Mouse (Mus musculus): Measurements from ENCODE around the gene E330009J07Rik.

The E330009J07Rik gene

DNA sequence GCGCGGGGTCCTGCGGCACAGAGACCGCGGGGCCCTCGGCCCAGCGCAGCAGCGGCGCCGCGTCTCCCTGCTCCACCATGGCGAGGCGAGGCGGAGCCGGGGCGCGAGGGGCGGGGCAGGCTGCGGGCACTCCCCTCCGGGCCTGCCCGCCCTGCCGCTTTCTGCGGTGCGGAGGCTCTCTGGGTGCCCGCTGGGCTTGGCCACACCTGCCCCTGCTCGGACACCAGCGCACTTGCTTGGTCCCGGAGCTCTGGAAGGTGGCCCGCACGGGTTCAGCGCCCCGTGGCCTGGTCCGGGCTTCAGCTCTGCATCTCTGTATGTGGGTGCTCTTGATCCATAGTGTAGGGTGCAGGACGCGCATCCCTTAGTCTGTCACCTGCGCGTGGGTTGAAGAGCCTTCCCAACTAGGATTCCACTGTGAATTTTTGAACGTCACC lies at the start of gene E330009J07Rik:
TSS of gene E330009J07Rik (minus strand) at position 89 of the 437 bp plus-strand sequence.
- in situ Hi-C loops (cut with MboI; ENCODE audit: low sequenced_read_pairs), result no loop called here

DNA sequence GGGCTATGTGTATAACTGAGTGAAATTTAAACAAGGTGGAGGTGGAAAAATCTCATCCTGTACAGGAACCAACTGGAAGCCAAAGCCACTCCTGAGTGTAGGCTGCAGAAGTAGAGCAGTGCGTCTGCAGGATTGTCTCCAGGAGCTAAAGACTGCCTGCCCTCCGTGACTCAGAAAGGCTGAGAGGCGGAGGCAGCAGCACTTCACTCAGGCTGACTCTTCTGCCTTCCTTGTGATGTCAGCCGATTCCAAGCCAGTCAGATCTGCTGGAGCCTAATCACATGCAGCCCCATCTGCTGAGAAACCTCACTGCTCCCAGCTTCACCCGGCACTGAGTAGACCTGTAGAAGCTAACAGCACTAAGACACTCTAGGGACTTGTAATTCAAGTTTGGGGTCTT lies 46.4 kb upstream of the E330009J07Rik start:
- in situ Hi-C loops (cut with MboI; ENCODE audit: low sequenced_read_pairs), result loop anchor here (10.0 kb wide), 1 partner anchor 192 kb away; no protein-coding TSS in a partner anchor

DNA sequence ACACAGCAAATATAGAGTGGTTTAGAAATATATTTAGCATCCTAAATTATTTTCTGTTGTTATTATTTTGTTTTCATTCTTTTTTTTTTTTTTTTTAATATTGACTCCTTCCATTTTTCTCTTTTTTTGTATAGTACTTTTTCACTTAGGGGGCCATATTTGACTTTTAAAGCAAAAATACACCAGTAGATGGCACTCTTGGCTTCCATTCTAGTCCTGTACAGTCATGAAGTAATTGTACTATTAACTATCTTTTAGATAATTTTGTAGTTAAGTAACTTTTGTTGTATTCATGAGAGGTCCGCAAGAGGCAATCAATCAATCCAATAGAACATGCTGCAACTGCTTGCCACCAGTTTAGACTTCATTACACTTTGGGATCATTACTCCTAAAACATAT lies 43.8 kb upstream of the E330009J07Rik start:
- in situ Hi-C loops (cut with MboI; ENCODE audit: low sequenced_read_pairs), result loop anchor here (10.0 kb wide), 1 partner anchor 195 kb away; no protein-coding TSS in a partner anchor

DNA sequence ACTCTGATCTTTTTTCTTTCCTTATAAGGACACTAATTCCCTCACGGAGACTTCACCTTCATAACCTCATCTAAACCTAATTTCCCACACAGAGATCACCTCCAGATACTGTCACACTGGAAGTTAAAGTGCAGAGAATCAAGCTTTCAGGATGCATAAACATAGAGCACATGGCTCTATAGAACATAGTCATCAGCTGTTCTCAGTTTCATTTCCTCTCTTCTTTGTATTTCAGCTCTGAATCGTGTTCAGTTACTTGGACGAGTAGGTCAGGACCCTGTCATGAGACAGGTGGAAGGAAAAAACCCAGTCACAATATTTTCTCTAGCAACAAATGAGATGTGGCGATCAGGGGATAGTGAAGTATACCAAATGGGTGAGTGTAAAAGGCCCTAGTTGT lies 40.2 kb upstream of the E330009J07Rik start:
- in situ Hi-C loops (cut with MboI; ENCODE audit: low sequenced_read_pairs), result no loop called here

DNA sequence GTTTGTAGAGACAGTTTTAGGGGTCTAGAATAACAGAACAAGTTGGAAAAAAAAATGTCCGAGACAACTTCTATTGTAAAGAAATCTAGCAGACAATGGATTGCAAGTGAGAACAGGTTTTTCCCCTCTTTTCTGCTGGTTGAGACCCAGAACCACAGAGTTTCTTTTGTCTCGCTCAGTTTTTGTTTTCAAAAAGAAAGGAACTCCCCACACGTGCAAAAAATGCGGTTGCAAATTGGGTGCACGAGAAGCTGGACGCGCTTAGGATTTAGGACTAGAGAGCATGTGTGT lies 35.7 kb upstream of the E330009J07Rik start:
- in situ Hi-C loops (cut with MboI; ENCODE audit: low sequenced_read_pairs), result no loop called here

DNA sequence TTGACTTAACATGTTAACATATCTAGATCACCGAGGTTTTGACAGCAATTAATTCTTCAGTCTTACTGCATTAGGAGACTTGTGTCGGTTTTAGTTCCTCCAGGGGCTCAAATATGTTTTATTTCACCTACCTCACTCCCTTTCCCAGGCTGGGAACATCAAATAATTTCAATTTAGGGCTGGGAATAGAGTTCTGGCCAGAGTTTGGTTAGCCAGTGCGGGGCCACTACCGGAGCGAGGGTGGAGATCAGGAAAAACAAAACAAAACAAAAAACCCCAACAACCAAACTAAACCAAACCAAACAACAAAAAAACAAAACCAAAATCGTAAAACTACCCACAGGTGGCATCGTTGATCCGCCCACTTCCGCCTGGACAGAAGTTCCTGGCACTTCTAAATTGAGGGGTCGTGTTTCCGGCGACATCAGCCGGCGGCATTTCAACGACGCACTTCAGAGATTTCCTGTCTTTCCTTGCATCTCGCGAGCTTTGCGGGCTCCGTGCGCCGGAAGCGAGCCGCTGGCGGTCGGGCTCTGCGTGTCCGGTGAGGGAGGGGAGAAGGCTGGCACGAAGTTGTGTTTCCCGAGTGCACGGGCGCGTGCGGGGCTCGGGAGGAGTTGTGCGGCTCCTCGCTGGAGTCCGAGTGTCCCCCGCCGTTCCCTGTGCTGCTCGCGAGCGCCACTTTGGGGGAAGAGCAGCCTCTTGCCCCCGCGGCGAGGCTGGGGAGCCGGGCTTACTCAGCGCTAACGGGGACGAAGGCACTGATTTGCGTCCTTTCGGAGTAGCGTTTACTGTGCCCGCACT lies 35.2 kb upstream of the E330009J07Rik start, which contains the start of gene Ssbp1:
TSS of gene Ssbp1 (plus strand) at position 437 of the 804 bp plus-strand sequence.
- in situ Hi-C loops (cut with MboI; ENCODE audit: low sequenced_read_pairs), result no loop called here

DNA sequence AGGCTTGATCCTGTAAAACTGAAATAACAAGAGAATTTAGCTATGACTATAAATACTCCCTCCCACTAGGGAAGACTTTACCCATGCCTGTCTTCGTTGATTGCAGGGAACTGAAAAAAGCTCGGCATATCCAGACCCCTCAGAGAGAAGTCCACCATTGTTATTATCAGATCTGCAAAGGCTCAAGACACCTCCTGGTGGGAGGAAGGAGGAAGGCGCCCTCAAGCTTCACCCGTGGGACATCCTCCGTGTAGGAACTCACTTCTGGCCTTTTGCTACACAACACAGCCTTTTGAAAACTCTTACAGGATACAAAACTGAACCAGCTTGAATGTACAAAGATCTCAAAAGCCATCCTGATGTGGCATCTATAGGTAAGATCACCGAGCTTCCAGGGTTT lies 29.8 kb upstream of the E330009J07Rik start:
- in situ Hi-C loops (cut with MboI; ENCODE audit: low sequenced_read_pairs), result no loop called here

DNA sequence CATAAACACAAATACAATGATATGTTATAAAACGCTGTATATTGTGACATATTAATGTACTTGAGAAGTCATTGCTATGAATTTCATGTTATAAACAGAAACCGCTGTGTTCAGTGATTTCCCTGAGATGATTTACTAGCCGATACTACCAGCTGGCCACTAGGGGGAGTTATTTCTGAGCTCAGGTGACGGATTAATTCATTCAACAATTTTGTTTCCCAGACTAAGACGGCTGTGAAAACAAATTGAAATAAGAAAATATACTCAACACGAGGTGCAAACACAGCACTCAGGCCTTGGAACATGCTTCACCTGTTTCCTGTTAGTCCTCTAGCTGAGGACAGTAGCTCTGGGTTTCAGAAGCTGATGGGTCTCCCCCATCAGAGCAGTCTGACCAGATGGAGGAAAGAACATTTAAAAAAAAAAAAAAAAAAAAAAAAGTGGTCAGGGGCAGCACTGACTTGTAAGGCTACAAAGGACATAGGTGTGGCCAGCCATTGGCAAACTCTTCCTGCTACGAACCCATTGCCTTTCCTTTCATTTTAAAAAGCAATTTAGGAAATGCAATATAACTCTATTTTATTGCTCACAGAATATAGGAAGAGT lies 18.6 kb upstream of the E330009J07Rik start:
- in situ Hi-C loops (cut with MboI; ENCODE audit: low sequenced_read_pairs), result no loop called here

DNA sequence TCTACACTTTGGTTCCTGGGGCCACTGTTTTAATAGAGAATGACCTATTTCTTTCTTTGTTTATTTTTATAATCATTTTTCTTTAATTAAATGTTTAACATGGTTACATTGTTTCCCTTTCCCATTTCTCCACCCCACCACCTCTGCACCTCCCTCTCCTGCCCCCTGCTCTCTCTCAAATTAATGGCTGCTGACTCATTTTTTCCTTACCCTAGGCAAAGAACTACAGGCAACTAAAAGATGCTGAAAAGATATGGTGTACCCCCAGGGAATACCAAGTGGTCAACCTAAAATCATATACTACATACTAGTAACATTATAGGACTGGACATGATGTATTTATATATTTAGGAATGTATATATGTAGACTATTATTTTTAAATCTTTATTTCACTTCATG lies 12.7 kb upstream of the E330009J07Rik start:
- in situ Hi-C loops (cut with MboI; ENCODE audit: low sequenced_read_pairs), result no loop called here

DNA sequence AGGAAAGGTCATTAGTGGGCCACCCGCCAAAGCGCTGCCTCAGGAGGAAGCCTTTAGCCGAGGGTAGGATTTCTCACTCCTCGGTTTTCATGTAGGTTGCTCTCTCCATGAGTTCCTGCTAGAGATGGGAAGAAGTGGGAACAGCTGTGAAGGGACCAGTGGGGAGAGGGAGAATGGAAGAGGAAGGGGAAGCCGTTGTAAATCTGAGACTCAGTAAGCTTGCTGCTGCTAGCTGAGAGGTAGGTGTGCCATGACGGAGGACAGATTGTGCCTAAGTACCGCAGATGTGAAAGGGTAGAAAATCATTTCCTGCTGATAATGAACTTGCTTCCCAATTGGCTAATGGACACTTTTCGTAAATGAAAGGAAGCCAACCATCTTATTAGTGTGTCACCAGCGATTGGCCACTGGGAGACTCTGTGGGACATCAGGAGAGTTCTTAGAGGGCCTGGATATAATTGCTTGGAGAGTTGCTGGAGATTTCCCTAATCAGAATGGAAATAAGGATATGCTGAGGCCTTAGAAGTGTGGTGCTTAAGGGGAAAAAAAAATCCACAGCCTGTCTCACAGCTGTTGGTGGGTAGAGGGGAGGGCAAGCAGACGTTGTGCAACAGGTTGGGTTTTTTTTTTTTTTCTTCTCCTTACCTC lies 7.5 kb upstream of the E330009J07Rik start:
- in situ Hi-C loops (cut with MboI; ENCODE audit: low sequenced_read_pairs), result no loop called here

DNA sequence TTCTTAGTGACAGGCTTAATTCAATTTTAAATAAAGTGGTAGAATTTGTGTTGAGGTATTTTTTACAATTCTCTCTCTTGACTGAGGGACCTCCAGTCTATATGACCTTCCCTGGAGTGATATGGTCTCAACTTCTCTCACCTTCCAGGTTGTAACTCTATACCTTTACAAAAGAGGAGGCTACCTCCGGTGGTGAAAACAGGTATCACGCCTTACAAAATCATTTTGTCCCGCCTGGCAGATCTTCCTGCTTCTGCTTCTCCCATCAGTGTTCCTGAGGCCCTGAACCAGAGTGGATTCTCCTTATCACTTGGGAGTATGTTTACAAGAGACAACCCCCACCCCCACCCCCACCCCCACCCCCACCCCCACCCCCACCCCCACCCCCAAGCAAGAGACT lies 5.8 kb upstream of the E330009J07Rik start:
- in situ Hi-C loops (cut with MboI; ENCODE audit: low sequenced_read_pairs), result no loop called here

DNA sequence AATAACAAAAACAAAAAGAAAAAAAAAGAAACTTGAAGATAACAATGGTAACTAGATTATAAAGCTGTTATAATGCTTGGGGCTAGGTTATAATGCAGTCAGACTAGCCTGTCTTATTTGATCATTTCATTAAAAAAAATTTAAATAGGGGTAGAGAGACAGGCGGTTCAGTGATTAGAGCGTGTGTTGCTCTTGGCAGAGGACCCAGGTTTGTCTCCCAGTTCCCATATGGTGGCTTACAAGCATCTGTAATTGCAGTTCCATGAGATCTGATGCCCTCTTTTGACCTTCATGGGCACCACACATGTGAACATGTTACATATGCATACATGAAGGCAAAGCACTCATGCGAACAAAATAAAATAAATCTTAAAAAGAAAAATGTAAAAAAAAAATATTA lies 5.3 kb upstream of the E330009J07Rik start:
- in situ Hi-C loops (cut with MboI; ENCODE audit: low sequenced_read_pairs), result no loop called here

DNA sequence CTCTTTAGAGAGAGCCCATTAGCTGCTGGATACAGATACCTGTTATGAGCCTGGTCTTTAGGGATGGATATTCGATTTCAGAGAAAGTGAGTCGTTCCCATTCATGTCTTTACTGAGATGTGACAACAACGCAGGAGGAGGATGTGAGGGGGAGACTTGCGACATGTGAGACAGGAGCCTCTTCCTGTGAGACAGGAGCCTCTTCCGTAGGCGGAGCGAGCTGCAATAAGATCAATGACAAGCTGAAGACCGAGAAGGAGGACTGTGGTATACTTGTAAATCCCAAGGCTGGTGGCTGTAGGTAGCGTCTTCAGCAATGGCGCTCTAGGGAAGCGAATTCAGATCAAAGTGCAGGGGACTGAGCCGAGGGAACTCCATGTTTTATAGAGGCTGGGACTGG lies 3.8 kb upstream of the E330009J07Rik start:
- in situ Hi-C loops (cut with MboI; ENCODE audit: low sequenced_read_pairs), result no loop called here

DNA sequence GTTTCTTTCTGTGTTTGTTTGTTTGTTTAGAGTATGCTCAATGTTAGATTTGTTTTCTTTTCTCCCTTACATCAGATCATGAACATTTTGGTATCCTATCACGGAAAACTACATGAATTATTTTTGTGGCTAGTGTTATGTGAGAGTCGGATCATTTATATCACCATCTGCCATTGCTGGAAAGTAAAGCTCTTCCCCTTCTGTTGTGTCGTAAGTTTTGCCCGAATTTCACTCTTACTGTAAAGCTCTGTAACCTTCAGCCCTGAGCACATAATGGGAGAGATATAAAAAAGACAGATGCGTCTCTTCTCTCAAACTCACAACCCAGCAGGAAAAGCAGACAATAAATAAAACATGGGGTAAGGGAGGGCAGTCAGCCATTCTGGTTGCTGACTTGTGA lies 3.0 kb upstream of the E330009J07Rik start, which contains the start of gene Wee2:
TSS of gene Wee2 (plus strand) at position 153 of the 400 bp plus-strand sequence.
- in situ Hi-C loops (cut with MboI; ENCODE audit: low sequenced_read_pairs), result no loop called here

DNA sequence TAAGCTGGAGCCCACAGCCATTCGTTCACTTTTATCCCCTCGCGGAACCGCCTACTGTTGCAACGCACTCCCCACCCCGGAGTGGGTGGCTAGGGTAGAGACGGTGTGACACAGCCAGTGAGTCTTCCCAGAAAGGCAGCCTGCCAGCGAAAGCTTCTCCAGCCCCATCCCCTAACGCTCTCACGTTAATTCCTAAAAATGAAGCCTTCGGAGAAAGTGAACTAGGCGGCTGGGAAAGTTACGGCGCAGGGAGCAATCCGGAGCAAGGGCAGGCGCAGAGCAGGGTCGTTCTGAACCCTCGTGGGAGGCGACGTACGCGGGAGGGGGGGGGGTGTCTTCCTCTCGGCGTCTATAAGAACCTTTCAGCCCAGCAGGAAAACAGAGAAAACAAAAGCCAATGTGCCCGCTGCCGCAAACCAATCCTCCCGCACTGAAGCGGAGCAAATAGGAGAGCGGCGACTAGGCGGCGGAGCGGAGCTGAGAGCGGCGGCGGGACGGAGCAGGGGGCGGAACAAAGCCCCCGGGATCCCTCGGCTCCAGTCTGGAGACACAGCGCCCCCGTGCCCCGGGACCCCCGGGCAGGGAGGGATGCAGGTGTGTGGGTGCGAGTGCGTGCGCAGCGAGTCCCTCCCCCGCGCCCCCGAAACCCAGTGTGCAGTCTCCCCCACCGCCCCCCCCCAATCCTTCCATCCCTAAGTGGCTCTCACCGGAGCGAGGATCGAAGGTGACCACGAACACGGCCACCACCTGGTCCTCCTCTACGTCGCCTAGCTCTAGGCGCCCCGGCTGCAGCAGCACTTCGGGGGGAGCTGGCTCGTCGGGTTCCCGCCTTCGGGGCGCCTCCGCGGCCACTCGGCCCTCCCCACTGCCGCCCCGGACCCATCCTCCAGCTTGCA lies 536 bp downstream of the E330009J07Rik start:
- in situ Hi-C loops (cut with MboI; ENCODE audit: low sequenced_read_pairs), result no loop called here

DNA sequence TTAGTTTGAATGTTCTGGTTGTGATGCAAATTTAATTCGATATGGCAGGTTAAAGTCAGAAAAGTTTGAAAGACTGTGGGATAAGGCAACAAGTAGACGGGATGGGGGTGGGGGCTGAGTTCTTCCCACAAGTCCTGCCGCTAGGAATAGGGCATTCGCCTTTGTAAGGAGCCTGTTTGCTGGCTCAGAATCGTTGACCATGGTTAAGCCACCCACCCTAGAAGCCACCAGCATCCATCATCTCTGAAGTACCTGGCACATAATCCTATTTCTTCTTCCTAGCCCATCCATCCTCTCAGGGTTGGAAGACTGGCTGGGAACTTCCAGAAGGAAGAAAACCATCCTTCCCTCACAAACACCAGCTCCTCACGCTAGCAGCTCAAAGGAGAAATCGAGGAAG lies 1.2 kb downstream of the E330009J07Rik start:
- in situ Hi-C loops (cut with MboI; ENCODE audit: low sequenced_read_pairs), result no loop called here

DNA sequence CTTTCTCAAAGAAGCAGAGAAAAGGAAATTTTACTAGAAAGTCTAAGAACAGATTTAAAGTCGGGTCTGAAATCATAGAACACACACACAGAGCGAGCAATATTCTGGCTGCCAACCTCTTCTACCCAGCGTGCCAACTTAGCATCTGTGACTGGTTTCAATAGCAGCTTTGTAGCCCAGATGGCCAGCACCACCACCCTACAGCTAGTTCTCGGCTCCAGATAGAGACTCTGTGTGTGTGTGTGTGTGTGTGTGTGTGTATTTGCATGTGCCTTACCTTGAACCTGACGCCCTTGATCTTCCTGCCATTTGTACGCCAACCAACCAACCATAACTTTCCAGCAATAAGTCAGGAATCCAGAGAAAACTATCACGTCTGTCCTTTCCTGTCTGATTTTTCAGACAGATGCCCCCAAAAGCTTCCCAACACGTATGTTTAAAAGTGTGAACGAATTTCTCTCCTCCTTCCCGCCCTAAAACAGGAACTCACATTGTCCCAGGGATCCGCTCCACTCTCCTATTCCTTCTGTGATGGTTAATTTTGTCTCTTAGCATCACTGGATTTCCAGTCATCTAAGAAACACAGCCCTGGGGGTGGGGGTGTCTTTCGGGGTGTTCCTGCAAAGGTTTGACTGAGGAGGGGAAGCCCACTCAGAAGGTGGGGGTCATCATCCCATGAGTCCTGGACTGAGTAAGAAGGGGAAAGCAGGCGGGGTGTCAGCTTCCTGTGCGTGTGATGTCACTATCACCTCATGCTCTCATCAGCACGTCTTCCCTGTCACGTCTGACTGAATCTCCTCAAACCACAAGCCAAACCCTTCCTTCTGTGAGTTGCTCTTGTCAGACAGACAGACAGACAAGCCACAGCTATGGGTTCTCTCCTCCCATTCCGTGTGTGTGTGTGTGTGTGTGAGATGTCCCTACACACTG lies 3.3 kb downstream of the E330009J07Rik start:
- in situ Hi-C loops (cut with MboI; ENCODE audit: low sequenced_read_pairs), result no loop called here

DNA sequence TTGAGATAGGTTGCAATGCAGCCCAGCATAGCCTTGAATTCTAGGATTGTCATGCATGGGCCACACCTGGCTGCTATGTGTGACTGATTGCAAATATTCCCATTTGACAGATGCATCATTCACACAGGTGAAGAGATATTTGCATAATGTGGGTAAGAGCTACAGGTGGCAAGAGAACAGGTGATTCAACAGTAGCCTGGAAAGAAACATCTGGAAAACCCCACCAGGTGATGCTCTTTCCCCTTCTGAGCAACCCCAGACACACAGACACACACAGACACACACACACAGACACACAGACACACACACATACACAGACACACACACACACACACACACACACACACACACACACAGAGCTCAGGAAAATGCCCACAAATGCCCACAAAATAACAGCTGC lies 4.1 kb downstream of the E330009J07Rik start:
- in situ Hi-C loops (cut with MboI; ENCODE audit: low sequenced_read_pairs), result no loop called here

DNA sequence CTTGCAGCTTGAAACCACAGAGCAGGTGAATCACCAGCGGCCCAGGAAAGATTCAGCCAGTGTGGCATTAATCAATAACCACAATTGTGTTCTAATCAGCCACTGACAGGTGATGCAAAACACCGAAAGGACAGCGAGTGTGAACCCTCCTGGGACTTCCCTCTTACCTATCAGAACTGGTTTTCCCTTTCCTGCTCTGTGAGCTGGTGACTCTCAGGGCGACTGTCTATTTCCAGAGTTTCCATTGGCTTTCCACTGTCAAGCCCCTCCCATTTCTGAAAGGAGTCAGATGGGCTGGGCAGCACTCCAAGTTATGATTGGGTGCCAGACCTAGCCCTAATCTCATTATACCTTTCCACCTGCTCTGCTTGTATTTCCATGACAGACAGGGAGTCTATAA lies 4.6 kb downstream of the E330009J07Rik start:
- in situ Hi-C loops (cut with MboI; ENCODE audit: low sequenced_read_pairs), result no loop called here

DNA sequence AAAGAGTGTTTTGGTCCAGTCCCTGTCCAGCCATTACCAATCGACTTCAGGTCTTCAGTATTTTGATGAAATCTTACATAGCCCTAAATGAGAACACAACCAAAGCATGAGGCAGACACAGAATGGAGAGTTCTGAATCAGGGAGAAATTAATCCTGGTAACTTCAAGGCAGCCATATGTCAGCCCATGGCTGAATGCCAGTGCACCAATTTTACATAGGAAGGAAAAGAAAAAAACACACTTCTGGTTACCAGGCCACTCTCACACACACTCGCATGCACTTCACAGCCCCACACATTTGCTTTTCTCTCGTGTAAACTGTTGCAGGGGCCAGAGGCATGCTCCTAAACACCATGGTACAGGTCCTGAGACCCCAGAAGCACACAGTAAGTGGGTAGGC lies 5.1 kb downstream of the E330009J07Rik start:
- in situ Hi-C loops (cut with MboI; ENCODE audit: low sequenced_read_pairs), result no loop called here

Measured in CH12F3 (cell line).